Mouse (Mus musculus) heart, adult 2 months (tissue): ENCODE data around the gene Acvr1c.

Experiments
- CTCF ChIP-seq: fragments of 200-600 bp; IDR thresholded peaks from 2 replicates; pipeline ENCODE4 v1.8.1; 2022; ENCODE audit warnings: antibody characterized with exemption, mild to moderate bottlenecking, moderate library complexity
- EP300 ChIP-seq: fragments of 200-500 bp; IDR thresholded peaks from 2 replicates; pipeline ENCODE4 v1.6.1; 2011; ENCODE audit warnings: low read depth, low read length, control low read depth; ENCODE audit not compliant: insufficient read depth
- POLR2A ChIP-seq: fragments of 200-500 bp; IDR thresholded peaks from 2 replicates; pipeline ENCODE4 v1.6.1; 2011; ENCODE audit warnings: mild to moderate bottlenecking, low read depth, low read length, control low read depth; ENCODE audit not compliant: insufficient read depth

DNA sequence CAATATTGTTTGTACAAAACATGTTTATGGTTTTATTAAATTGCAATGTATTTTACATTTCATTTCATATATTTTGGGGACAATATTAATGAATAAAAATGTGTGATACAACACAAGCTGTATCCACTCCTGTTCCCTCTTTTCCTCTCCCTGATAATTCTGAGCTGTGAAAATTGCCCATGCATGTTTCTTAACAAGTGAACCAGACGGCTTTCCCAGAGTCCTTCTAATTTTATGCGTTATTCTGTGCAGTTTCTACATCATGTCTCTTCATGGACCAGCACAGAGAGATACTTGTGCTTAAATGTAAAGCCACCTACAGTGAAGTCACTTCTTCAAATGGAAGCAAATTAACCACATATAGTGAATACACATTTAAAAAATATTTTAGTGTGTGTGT lies 120.2 kb downstream of the Acvr1c start:
- TF ChIP-seq POLR2A (no peak), CTCF (no peak), EP300 (no peak)
